Mouse (Mus musculus): Measurements from ENCODE around the gene Gm5788. TPM values are rescaled to one million over a fixed set of nuclear protein-coding genes. Genes with fewer than 3 reads are reported as not detected.

Gene Gm5788
- not detected for polyA plus RNA-seq (2017; shearing (Covaris generic))

GRCm38 (mm10) chr12:87494421-87494820, at the start of gene Gm5788:
TSS of gene Gm5788 (plus strand) at chr12:87494721.

GRCm38 (mm10) chr12:87471964-87472786, 22.3 kb upstream of the Gm5788 start, which contains the start of gene Snw1:
TSS of gene Snw1 (minus strand) at chr12:87472274.

GRCm38 (mm10) chr12:87514016-87514415, 19.5 kb downstream of the Gm5788 start, which contains the start of gene Gm8300:
TSS of gene Gm8300 (plus strand) at chr12:87514316.

Other genes starting within 250 kb of the Gm5788 start
- gene Vipas39, start 228.5 kb upstream of the Gm5788 start, polyA plus RNA-seq (2017; shearing (Covaris generic)) = 23.5 TPM
- gene Ahsa1, start 228.2 kb upstream of the Gm5788 start, polyA plus RNA-seq (2017; shearing (Covaris generic)) = 177 TPM
- not detected for gene Ism2, start 195.0 kb upstream of the Gm5788 start, polyA plus RNA-seq (2017; shearing (Covaris generic))
- 129 TPM for gene Sptlc2, start 106.4 kb upstream of the Gm5788 start, polyA plus RNA-seq (2017; shearing (Covaris generic))
- gene Slirp, start 50.8 kb upstream of the Gm5788 start, polyA plus RNA-seq (2017; shearing (Covaris generic)) = 34.5 TPM
- 98.7 TPM for gene Alkbh1, start 50.7 kb upstream of the Gm5788 start, polyA plus RNA-seq (2017; shearing (Covaris generic))
- 213 TPM for gene Snw1, start 22.4 kb upstream of the Gm5788 start, polyA plus RNA-seq (2017; shearing (Covaris generic))
- gene Gm8300, start 19.6 kb downstream of the Gm5788 start, polyA plus RNA-seq (2017; shearing (Covaris generic)) = 0.19 TPM
- not detected for gene Oog1, start 108.0 kb downstream of the Gm5788 start, polyA plus RNA-seq (2017; shearing (Covaris generic))
- not detected for gene Gm4027, start 124.1 kb downstream of the Gm5788 start, polyA plus RNA-seq (2017; shearing (Covaris generic))
- not detected for gene Gm16381, start 149.9 kb downstream of the Gm5788 start, polyA plus RNA-seq (2017; shearing (Covaris generic))

Data from naive thymus-derived CD4-positive, alpha-beta T cell, adult 5 months (primary cell).